Mouse (Mus musculus): ENCODE data around the gene Limk2.
A peak's percentile ranks its signal among the peaks of the same experiment; 100 is the strongest.

The Limk2 gene

DNA sequence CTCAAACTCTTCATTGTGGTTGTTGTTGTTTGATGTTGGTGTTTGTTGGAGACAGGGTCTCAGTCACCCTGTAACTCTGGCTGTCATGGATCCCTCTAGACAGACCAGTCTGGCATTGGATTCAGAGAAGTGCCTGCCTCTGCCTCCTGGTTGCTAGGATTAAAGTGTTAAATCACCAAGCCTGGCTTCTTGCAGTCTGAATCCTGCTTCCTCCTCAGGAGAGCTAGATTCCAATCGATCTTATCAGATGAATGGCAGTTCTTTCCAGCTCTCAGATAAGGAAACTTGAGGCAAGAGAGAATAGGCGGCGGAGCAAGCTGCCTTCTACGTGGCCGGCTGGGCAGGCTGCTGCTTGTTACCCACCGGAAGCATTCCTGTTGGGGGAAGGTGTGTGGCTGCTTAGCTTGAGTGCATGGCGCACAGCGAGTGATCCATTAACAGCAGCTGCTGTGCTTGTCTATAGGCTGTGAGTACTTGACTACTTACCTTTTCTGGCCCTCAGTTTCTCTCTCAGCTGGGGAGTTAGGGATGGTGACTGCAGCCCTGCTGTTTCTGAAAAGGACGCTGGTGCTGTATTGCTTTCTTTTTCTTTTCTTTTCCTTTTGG is 74.2 kb downstream of the Limk2 start:
- DNase-seq (ENCODE audit: low spot score in 2 of 2), result no peak

GRCm38 (mm10) chr11:3334141-3334710 is 74.8 kb downstream of the Limk2 start:
- no peak for DNase-seq (ENCODE audit: low spot score in 2 of 2)

DNA sequence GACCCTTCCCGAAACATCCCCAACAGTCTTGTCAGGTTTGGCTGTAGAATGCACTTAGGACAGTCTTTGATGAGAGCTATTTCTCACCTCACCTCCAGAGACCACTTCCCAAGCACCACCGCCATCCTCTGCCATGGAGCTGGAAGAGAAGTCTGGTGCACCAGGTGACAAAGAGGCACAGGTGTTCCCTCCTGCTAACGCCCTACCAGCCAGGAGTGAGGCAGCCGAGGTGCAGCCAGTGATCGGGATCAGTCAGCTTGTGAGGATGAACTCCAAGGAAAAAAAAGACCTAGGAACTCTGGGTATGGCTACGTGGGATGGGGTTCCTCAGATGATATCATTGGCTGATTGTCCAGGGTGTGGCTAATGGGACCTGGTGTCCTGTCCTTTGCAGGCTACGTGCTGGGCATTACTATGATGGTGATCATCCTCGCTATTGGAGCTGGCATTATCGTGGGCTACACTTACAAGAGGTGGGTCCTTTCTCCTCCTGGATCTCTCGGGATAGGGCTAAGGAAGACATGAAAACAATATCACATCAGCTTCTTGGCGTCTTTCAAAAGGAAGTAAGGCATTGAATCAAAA is 75.8 kb downstream of the Limk2 start:
- DNase-seq (ENCODE audit: low spot score in 2 of 2), result no peak

GRCm38 (mm10) chr11:3331756-3332642 is 77.0 kb downstream of the Limk2 start:
- peak; percentile 93 for DNase-seq (ENCODE audit: low spot score in 2 of 2)

DNA sequence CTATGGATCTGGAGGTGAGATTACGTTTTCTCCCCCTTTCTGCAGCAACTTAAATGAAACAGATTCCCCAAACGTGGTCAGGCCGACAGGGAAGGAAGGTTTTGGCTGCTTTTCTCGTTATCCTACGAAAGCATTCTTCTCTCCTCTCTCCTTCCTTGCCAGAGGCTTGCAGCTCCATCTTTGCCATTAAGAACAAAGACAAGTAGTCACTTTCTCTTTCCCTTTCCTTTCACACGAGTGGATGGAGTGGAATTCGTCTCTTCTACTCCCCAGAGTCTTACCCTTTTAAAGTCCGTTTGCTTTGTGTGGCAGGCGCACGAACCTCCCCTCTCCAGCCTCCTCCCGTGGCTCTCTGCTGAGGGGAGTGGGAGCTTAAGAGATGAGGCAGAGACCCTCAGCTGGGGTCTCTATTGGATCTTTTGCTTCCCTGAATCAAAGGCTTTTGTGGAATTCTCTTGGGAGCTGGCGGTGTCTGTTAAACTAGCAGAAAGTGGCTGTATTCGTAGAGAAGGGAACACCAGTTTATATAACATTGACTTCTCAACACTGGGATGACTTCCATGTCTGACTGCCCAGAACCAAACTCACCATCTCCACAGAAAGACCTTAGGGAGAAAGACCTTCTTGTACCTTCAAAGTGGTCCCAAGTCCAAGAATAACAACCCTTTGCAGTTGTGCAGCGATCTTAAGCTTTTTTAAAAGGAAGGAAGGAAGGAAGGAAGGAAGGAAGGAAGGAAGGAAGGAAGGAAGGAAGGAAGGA is 77.8 kb downstream of the Limk2 start:
- DNase-seq (ENCODE audit: low spot score in 2 of 2), result no peak

GRCm38 (mm10) chr11:3330566-3330965 is 78.4 kb downstream of the Limk2 start:
- peak; percentile 83 to 89 for DNase-seq (ENCODE audit: low spot score in 2 of 2)

- no peak for DNase-seq (ENCODE audit: low spot score in 2 of 2)
Measured at GRCm38 (mm10) chr11:3329891-3330451, 79.0 kb downstream of the Limk2 start, which contains the start of gene Pik3ip1. Pik3ip1 (plus strand) TSS chr11:3330401.

DNA sequence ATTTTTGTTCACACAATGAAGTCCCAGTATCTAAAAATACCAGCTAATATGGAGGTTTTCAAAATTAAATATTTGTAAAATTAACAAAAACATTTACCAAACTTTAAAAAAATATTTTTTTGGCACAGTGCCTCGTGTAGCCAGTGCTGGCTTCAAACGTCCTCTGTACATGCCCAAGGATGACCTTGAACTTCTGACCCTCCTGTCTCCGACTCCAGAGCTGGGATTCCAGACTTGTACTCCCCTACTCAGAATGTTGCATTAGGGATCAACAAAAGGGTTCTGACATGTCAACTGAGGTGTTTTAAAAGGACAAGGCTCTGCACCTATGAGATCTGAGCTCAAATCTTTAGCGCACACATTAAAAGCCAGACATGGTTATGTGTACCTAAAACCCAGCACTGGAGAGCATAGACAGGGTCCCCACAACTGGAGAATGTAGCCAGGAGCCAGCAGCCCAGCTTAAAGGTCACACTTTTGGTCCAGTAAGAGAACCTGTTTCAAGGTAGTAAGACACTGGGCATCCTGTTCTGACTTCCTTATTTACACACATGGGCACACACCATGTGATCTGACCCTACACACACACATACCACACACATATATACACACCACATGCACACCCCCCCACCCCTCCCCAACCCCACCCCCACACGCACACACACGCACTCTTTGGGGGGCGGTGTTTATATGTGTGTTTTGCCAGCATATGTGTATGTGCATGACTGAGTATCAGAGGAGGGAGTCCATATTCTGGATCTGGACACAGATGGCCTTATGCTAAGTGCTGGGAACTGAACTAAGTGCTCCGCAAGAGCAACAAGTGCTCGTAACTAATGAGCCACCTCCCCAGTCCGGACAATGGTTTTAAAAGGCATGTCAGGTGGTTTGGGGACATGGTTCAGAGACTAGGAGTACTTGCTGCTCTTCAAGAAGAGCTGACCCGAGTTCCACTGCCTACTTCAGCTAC is 79.9 kb downstream of the Limk2 start:
- DNase-seq (ENCODE audit: low spot score in 2 of 2), result no peak

GRCm38 (mm10) chr11:3328271-3328670 is 80.7 kb downstream of the Limk2 start:
- no peak for DNase-seq (ENCODE audit: low spot score in 2 of 2)

- no peak for DNase-seq (ENCODE audit: low spot score in 2 of 2)
Measured at GRCm38 (mm10) chr11:3318286-3318685, 90.7 kb downstream of the Limk2 start.

DNA sequence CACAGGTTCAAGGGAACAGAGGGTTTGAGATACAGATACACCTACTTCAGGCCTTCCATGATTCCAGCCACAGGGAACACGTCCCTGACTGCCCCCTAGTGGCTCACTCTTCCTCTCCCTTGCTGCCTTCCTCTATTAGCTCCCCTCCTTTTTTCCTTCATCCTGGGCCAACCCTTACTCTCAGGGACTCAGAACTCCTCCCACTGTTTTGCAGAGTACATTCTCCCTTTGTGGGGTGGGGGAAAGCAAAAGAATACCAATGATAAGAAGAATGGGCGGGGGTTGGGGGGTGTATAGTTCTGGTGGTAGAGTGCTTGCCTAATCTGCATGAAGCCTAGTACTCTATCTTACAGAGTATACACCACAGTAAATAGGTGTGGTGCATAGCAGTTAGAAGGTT is 94.8 kb downstream of the Limk2 start:
- peak; percentile 55 to 57 for DNase-seq (ENCODE audit: low spot score in 2 of 2)

GRCm38 (mm10) chr11:3313294-3313693 is 95.7 kb downstream of the Limk2 start:
- no peak for DNase-seq (ENCODE audit: low spot score in 2 of 2)

- no peak for DNase-seq (ENCODE audit: low spot score in 2 of 2)
Measured at GRCm38 (mm10) chr11:3311586-3312347, 97.2 kb downstream of the Limk2 start.

DNA sequence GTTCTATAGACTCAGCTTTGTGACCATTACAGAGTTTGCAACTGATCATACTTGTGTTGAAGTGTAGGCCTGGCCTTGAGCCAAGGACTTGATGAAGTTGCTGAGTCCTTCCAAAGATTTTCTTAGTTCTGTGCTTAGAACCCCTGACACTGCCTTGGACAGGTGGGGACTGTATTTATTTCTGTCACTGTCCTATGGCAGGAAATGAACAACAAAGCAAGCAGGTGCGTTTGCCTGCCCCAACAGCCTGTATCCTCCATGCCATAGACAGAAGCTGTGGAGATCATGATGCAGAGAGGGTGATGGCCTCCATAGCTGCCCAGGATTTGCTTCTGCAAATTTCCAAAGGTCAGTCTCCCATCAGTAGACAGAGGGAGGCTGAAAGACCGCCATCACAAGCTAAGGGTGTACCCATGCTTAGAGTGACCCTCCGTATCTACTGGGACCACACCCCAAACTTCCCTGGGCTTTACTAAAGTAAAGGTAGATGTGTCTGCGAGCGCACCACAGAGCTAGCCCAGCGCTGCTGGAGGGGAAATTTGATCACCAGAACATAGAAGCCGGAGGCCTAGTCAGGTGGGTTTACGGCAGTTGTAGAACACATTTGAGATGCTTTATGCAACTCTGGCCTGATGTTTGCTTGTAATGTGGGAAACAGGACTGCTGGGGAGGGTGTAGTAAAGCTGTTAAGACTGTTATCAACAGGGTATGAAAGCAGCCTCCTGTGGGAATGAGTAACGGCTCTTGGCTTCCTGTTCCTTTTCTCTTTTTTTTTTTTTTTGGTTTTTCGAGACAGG is 98.0 kb downstream of the Limk2 start:
- DNase-seq (ENCODE audit: low spot score in 2 of 2), result no peak

- no peak for DNase-seq (ENCODE audit: low spot score in 2 of 2)
Measured at GRCm38 (mm10) chr11:3309884-3310283, 99.1 kb downstream of the Limk2 start.

DNA sequence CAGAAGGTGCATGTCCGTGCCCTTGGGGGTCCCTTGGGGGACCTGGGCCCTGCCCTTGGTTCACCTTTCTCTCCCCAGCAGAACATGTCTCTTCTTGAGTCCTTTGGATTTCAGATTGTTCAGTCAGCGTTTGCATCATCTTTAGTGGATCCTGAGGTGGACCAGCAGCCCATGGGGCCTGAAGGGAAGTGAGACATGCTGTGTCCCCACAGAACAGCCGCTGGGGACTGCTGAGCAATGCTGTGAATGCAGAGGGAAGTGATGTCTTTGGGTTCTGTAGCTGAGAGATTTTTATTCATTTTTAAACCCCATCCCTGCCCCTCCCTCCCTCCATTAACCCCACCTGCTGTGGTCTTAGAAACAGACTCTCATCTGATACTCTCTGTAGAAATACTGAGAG is 101.1 kb downstream of the Limk2 start:
- DNase-seq (ENCODE audit: low spot score in 2 of 2), result no peak

DNA sequence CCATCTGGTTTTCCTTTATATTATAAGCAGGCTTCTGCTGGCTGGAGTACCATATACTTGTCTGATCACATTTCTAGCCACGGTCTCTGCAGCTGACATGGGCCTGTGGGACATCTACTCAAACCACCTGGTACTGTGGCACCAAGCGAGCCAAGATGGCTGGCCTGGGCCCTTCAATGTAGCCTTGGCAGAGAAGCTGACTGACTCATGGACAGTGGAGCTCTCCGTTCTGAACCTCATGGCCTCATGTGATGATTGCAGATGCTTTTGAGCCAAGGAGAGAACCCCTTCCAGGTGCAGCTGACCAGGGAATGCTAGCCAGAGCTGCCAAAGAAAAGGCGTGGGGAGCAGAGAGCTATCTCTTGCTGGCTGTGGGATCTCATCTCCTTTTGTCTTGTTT is 103.2 kb downstream of the Limk2 start:
- no peak for DNase-seq (ENCODE audit: low spot score in 2 of 2)

- no peak for DNase-seq (ENCODE audit: low spot score in 2 of 2)
Measured at GRCm38 (mm10) chr11:3302792-3303191, 106.2 kb downstream of the Limk2 start.

DNA sequence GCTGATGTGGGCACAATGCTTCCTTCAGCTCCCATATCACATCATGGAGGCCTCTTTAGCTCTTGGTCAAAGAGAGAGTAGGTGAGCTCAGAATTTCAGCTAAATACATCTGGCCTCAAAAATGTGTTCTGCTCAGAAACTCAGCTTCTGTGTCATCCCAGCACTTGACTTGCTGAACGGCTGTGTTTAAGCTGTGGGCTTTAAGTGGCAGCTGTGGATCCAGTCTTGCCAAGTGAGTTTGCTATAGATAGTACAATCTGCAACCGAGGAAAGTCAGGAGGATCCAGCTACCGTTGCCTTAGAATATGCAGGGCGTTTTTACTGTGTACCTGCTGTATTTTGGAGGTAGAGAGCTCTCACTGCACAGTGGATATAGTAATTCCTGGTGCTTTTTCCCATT is 106.6 kb downstream of the Limk2 start:
- DNase-seq (ENCODE audit: low spot score in 2 of 2), result peak; percentile 50 to 51
